Mouse (Mus musculus): ENCODE data around the gene Fhit.

Gene Fhit

DNA sequence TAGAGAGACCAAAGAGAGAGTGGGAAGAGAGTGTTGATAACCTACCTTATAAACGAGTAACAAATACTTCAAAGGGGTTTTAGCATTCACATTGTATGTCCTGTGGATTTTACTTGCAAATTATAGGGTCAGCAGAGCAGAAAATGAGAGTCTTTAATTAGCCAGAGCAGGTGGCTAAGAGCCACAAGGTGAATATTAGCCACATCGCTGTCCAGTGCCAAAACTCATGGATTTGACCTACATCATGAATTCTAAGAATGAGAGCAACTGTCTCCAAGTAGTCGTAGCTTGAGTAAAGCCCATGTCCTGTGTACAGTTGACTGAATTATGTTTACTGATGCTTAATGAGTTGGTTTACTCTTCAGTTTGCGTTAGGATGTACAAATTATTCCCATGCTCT, 1039.7 kb downstream of the Fhit start:
- peak; percentile 44 to 64 for DNase-seq

- DNase-seq = no peak
These were observed 1065.6 kb downstream of the Fhit start for GRCm38 (mm10) chr14:10096236-10096635.

DNA sequence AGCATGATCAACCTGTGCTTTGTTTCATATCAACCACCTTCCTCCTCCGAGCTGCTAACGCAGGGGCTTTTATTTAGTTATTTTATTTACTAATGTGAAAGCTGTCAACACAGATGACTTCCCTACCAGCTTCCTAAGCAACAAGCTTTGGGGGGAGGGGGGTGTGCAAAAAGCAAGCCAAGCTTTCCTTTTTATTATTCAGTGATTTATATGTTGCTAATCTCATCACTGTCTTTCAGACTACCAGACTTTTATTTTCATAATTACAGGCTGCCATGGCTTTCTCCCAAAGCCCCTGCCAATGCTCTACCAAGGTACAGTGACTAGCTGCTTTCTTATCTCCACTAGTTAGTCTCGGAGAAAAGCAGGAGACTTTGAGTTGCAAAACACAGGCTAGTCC, 1082.8 kb downstream of the Fhit start:
- DNase-seq = no peak

DNA sequence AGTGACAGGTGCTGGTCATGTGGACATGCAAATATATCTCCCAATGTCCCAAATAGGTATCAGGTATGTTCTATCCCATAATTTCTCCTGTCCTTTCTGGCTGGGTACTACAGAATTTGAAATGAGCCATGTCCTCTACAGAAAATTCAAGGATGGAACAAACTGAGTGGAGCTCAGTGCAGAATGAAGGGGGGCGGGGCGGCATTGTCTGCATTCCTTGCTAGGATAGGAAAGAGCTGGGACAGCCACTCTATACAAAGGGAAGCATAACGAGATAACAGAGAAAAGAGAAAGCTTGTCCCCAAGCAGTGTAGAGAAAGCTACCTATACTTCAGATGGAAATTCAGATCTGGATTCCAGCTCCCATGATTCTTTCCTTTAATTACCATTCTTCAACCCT, 1111.9 kb downstream of the Fhit start:
- no peak for DNase-seq

- no peak for DNase-seq
These were observed 1114.6 kb downstream of the Fhit start for GRCm38 (mm10) chr14:10047123-10047783.

GRCm38 (mm10) chr14:10046336-10047122, 1115.3 kb downstream of the Fhit start:
- DNase-seq = no peak

GRCm38 (mm10) chr14:10038021-10038420, 1123.8 kb downstream of the Fhit start:
- DNase-seq = no peak

- no peak for DNase-seq
These were observed 1125.1 kb downstream of the Fhit start for GRCm38 (mm10) chr14:10036685-10037215.

- no peak for DNase-seq
These were observed 1126.2 kb downstream of the Fhit start for GRCm38 (mm10) chr14:10035682-10036081.

GRCm38 (mm10) chr14:10035270-10035669, 1126.6 kb downstream of the Fhit start:
- no peak for DNase-seq

- DNase-seq = no peak
These were observed 1138.5 kb downstream of the Fhit start for GRCm38 (mm10) chr14:10023382-10023781.

DNA sequence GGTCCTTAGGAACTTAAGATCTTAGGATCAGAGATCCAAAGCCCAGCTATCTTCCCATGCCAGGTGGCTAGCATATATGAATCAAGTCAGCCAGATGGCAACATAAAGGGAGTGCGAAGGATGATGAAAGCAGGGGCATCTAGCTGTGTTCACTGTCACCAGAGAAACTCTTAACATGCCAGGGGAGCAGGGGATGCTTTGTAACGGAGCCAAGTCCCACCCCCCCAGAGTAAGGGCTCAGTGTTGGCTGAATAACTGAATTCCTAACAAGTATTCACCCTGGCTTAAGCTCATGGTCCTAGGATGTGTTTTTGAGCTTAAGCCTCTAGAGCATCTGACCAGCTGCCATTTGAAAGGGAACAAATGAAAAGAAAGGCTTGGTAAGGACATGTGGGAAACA, 1139.5 kb downstream of the Fhit start:
- DNase-seq = no peak

GRCm38 (mm10) chr14:10020400-10021140, 1141.3 kb downstream of the Fhit start:
- no peak for DNase-seq

DNA sequence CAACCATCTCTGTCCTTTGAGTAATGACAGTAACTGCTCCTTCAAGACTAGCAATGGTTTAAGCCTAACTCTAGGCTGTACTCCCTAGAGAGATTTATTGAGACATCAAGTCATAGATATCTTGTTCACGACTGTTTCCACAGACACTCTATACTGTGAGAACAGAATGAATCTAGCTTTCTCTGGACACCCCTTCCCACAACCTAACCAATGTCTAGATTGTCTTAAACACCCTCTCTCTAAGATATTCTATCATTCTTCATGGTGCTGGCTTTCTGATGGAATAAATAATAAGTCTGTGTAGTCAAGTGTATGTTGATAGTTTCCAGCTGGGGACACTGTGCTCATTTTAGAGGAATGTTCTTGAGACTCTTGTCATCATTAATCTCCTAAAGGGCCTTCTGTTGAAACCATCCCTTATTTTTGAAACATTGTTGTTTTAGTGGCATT, 1148.0 kb downstream of the Fhit start:
- no peak for DNase-seq

DNA sequence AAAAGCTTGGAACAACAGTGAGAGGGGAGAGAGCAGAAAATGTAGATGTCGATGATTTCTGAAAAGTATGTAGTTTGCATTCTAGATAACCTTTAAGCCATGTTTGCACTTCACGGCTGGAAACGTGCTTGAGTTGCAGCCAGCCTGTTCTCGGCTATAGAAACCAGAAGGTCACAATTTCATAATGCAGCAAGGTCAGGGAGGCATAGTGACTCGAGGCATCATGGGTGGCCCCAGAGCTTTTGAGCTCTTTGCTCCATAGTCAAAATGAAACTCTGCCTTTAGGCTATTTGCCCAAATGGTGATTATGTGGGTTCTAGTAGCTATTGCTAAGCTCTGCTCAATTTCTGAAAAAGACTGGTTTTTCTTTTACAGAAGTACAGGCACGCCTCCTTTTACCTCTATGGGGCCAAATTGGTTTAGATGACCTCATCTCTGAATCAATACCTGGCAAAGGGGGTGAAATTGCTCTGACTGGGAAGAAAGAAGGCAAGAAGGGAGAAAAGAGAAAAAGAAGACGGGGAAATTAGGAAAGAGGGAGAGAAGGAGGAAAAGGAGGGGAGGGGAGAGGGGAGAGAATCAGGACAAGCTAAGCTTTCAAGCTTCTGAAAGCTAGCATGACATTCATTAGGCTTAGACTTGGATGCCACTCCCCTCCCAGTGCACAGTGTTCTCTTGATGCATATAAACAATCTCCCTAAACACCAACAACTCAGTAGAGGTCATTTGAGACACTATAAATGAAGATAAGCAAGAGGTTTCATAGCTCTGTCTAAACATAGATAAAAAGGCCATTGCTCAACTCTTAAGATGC, 1148.6 kb downstream of the Fhit start:
- no peak for DNase-seq

DNA sequence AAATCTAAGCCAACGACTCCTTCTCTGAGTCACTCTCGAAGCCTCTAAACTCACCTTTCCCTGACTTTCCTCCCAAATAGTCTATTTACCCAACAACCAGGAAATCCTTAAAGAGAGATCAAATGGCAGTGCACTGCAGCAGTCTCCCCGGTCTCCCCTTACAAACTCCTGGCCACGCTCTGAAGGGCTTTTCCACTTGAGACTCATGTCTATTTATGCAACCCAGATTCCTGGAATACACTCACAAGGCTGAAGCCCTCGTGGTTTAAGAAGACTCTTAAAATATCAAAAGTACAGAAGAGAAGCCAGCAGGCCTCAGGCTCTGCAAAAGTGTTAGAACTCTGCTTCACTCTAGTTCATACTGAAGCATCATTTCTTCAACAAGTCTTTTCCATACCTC, 1155.6 kb downstream of the Fhit start:
- no peak for DNase-seq

GRCm38 (mm10) chr14:10003847-10004246, 1158.0 kb downstream of the Fhit start:
- no peak for DNase-seq

GRCm38 (mm10) chr14:9990677-9991076, 1171.2 kb downstream of the Fhit start:
- DNase-seq = no peak

DNA sequence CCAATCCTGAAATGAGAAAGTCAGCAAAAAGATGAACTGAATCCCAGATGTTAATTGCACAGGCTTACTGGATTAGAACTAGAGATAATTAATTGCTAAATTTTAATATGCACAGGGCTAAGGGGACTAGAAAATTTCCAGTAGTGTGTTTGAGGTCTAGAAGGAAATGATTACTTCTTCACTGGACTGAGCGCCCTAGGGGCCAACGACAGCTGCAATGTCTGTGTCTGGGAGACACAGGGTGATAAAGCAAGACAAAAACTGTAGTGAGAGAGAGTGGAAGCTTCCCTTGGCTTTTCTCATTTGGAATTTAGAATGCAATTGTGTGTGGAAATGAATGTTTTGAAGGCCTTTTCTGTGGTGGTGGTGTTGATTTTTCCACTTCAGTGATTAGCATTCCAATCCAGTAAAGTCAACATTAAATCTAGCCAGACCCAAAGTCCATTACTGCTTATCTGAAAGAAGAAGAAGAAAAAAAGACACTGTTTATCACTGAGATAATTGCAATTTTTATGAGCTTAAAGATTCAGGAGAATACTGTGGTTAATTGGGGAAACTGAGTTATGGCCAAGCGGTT, 1184.8 kb downstream of the Fhit start:
- no peak for DNase-seq

DNA sequence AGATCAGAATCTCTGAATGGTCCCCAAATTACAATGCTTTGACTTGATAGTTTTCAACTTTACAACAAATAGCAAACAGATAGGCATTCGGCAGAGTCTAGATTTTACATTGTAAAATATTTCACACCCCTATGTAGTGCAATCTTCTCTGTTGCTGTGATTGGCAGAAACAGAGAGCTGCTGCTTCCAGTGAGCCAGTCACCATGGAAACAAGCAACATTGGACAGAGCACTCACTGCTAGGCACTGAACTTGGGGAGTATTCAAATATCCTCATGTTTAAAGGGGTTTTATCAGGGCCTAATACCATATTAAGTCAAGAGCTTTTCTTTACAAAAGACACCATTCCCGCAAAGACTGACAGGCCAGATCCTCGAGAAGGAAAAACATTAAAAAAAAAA, 1187.4 kb downstream of the Fhit start:
- DNase-seq = no peak

- no peak for DNase-seq
These were observed 1198.0 kb downstream of the Fhit start for GRCm38 (mm10) chr14:9963853-9964252.

- DNase-seq = no peak
These were observed 1201.4 kb downstream of the Fhit start for GRCm38 (mm10) chr14:9960396-9960795.

Measured in kidney, adult 8-10 months (tissue).